Comparison of ENCODE assay signal across 8 mouse cellular contexts in genomic region chr9:56507682-56508061, GRCm38 (mm10).
DNase-seq lines count a peak whose midpoint lies in the region; ATAC-seq and TF ChIP-seq lines count a peak whose summit lies in the region.

No protein-coding gene starts in this region.

- no peaks in the 10 kb centered on the region for H3K36me3 ChIP-seq in heart, embryonic 11.5 days (ENCODE audit: control insufficient read depth, insufficient read depth, low read length)
- no peaks in the 10 kb centered on the region for H3K36me3 ChIP-seq in midbrain, embryonic 13.5 days

- peak overlapping the region; percentile 66 for H3K9ac ChIP-seq in heart, embryonic 11.5 days (ENCODE audit: low read depth, low read length)
- peak overlapping the region; percentile 71 for H3K9ac ChIP-seq in midbrain, embryonic 13.5 days (replicated peaks)

- peak overlapping the region; percentile 95 for H3K27ac ChIP-seq in heart, embryonic 11.5 days (ENCODE audit: low read depth, low read length)
- no peak overlapping the region for H3K27ac ChIP-seq in bone marrow, adult 2 months (ENCODE audit: control insufficient read depth, insufficient read depth, low read depth, low read length, poor library complexity)
- H3K27ac ChIP-seq in midbrain, embryonic 13.5 days, result peak overlapping the region; percentile 97

- no peaks in the 10 kb centered on the region for H3K27me3 ChIP-seq in heart, embryonic 11.5 days (ENCODE audit: control insufficient read depth, insufficient read depth, low read length)
- no peaks in the 10 kb centered on the region for H3K27me3 ChIP-seq in midbrain, embryonic 13.5 days

- H3K9me3 ChIP-seq in heart, embryonic 11.5 days (replicated peaks; ENCODE audit: control insufficient read depth, low read length), result no peaks in the 10 kb centered on the region
- H3K9me3 ChIP-seq in midbrain, embryonic 13.5 days, result no peaks in the 10 kb centered on the region

- TF ChIP-seq POLR2A in bone marrow, adult 2 months (IDR thresholded peaks at IDR 0.05; ENCODE audit: borderline replicate concordance, control insufficient read depth, low read depth, low read length), result no peak

- no peak for DNase-seq in heart, adult 9 months (ENCODE audit: low spot score in 2 of 2)
- DNase-seq in hindlimb bud, embryonic 11.5 days (ENCODE audit: extremely low spot score, low read depth, low spot score), result peak; percentile 39
- no peak for DNase-seq in embryo, embryonic 10 days (ENCODE audit: low spot score)
- DNase-seq in retina, postnatal 1 day, result no peak
- no peak for DNase-seq in adrenal gland, postnatal 36 days

- TF ChIP-seq CTCF in bone marrow, adult 2 months (IDR thresholded peaks at IDR 0.05; ENCODE audit: control insufficient read depth, insufficient read depth, low read length), result no peak

- peak overlapping the region; percentile 34; the same call in 1 of the 2 replicates for H3K4me3 ChIP-seq in heart, embryonic 11.5 days (ENCODE audit: low read depth, low read length)
- peak overlapping the region; percentile 15 for H3K4me3 ChIP-seq in bone marrow, adult 2 months (replicated peaks; ENCODE audit: control insufficient read depth, low read depth, low read length)
- peak overlapping the region; percentile 37 for H3K4me3 ChIP-seq in midbrain, embryonic 13.5 days (replicated peaks)

- WGBS in heart, embryonic 11.5 days (ENCODE audit: insufficient replicate concordance), result 48% methylated on average over 4 of the region's 4 CpGs
- WGBS in bone marrow, adult 2 months, result 38% methylated on average over 4 of the region's 4 CpGs
- WGBS in midbrain, embryonic 13.5 days, result 61% methylated on average over 4 of the region's 4 CpGs

- peaks cover 40% of the 10 kb centered on the region for H3K4me1 ChIP-seq in heart, embryonic 11.5 days (ENCODE audit: control insufficient read depth, insufficient read depth, low read length)
- H3K4me1 ChIP-seq in bone marrow, adult 2 months (ENCODE audit: control insufficient read depth, insufficient read depth, low read length), result no peaks in the 10 kb centered on the region; the same call in 1 of the 2 replicates
- H3K4me1 ChIP-seq in midbrain, embryonic 13.5 days (replicated peaks), result peaks cover 43% of the 10 kb centered on the region

- no peak for ATAC-seq in heart, embryonic 11.5 days (replicated peaks; ENCODE audit: insufficient number of reproducible peaks, low FRiP score, low TSS enrichment)
- ATAC-seq in midbrain, embryonic 13.5 days, result no peak

- peak overlapping the region; percentile 66 for H3K4me2 ChIP-seq in heart, embryonic 11.5 days
- peak overlapping the region; percentile 60 for H3K4me2 ChIP-seq in midbrain, embryonic 13.5 days (replicated peaks)
